Mouse (Mus musculus): ENCODE results near the gene Gys2. TPM values are rescaled to one million over a fixed set of nuclear protein-coding genes. Genes with fewer than 3 reads are reported as not detected.

Gys2 gene
- polyA plus RNA-seq, 1 experiment, result not detected

GRCm38 (mm10) chr6:142411140-142411539, 61.8 kb downstream of the Gys2 start:
- Histone ChIP-seq H3K4me1 (ENCODE audit: control insufficient read depth, insufficient read depth, low read length) (peaks cover 9% of the 10 kb centered on the region), H3K4me3 (ENCODE audit: insufficient read depth, low read length) (no peak overlapping the region), H3K27ac (ENCODE audit: insufficient read depth, low read depth, low read length) (no peak overlapping the region)
- TF ChIP-seq POLR2A (IDR thresholded peaks at IDR 0.05; ENCODE audit: borderline replicate concordance, low read depth, low read length) (no peak), CTCF (IDR thresholded peaks at IDR 0.05; ENCODE audit: low read depth, low read length) (no peak)

DNA sequence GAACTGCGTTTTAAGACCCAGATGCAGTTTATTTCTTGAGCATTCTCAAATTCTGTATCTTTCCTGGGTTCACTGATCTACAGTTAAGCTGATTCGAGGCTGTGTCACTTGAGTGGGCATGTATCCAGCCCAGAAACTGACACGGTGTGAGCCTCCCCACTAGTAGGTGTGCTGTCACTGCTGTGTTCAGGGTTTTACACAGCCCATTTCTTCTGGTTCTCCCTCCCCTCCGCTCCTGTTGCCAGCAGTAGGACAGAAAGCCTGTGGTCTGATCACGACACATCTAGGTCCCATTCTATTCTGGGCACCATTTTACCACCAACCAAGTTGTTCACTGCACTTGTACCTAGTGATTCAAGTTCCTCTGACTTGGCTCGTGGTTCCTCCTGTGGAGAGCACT, 77.2 kb downstream of the Gys2 start:
- TF ChIP-seq POLR2A (IDR thresholded peaks at IDR 0.05; ENCODE audit: borderline replicate concordance, low read depth, low read length), result no peak
- Histone ChIP-seq H3K4me3 (ENCODE audit: insufficient read depth, low read length) (no peak overlapping the region), H3K4me1 (ENCODE audit: control insufficient read depth, insufficient read depth, low read length) (peaks cover 12% of the 10 kb centered on the region), H3K27ac (ENCODE audit: insufficient read depth, low read depth, low read length) (no peak overlapping the region)

DNA sequence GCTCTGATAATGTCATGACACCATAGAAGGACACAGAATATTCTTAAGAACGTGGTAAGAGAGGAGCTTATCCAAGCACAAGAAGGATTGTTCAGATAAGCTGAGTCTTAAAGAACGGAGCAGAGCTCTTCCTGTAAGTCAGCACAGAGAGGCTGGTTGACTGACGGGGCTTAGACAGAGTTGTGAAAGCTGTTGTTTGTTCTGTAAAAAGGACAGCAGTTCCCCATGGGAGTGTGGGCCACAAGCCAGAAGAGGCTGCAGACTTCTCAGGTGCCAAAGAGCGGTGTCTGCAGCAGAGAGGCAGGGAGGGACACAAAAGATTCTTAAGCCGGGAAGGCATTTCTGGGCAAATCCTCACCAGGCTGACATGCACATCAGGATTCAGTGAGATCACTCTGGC, 78.2 kb downstream of the Gys2 start:
- H3K4me3 ChIP-seq (ENCODE audit: insufficient read depth, low read length), result no peak overlapping the region
- H3K27ac ChIP-seq (ENCODE audit: insufficient read depth, low read depth, low read length), result no peak overlapping the region
- TF ChIP-seq POLR2A (IDR thresholded peaks at IDR 0.05; ENCODE audit: borderline replicate concordance, low read depth, low read length) (no peak), CTCF (IDR thresholded peaks at IDR 0.05; ENCODE audit: low read depth, low read length) (no peak)
- peaks cover 21% of the 10 kb centered on the region for H3K4me1 ChIP-seq (ENCODE audit: control insufficient read depth, insufficient read depth, low read length)

DNA sequence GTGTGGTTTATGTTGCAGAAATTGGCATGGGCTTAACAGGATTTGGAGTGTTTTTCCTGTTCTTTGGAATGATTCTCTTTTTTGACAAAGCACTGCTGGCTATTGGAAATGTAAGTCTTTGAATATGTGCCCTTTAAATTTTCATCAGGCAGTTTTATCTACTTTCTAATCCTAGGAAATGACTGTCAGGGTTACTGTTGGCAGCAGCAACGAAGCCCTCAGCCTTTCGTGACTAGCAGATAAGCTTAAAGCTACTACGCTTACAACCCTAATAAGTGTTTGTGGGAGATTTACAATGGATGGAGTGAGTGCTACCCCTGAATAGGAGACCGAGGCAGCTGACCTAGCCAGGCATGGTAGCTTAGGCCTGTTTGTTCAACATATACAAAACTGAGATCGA, 80.6 kb downstream of the Gys2 start:
- TF ChIP-seq POLR2A (IDR thresholded peaks at IDR 0.05; ENCODE audit: borderline replicate concordance, low read depth, low read length), result no peak
- TF ChIP-seq CTCF (IDR thresholded peaks at IDR 0.05; ENCODE audit: low read depth, low read length), result no peak

DNA sequence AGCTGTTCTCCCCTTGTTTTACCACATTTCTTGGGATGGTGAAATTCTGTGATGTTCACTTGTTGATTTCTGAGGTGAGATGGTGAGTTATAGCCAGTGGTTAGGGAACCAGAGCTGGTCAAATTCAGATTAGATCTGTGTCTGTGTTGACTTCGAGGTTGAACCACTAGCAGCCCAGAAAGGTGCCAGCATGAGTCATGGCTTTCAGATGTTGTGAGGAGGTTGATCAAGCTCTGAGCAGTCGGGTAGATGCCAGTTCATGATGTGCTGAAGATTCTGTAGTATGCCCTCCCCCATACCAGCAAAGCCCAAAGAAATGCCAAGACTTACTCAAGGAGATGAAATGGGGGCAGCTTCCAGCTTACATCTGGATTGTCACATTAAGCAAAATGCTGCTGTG, 83.8 kb downstream of the Gys2 start:
- Histone ChIP-seq H3K27ac (ENCODE audit: insufficient read depth, low read depth, low read length) (no peak overlapping the region), H3K4me1 (ENCODE audit: control insufficient read depth, insufficient read depth, low read length) (peaks cover 32% of the 10 kb centered on the region), H3K4me3 (ENCODE audit: insufficient read depth, low read length) (no peak overlapping the region)
- TF ChIP-seq CTCF (IDR thresholded peaks at IDR 0.05; ENCODE audit: low read depth, low read length), result no peak

More for the DNA sequence above, 80.6 kb downstream of the Gys2 start:
- Histone ChIP-seq H3K4me3 (ENCODE audit: insufficient read depth, low read length) (no peak overlapping the region), H3K27ac (ENCODE audit: insufficient read depth, low read depth, low read length) (no peak overlapping the region), H3K4me1 (ENCODE audit: control insufficient read depth, insufficient read depth, low read length) (peaks cover 35% of the 10 kb centered on the region)

DNA sequence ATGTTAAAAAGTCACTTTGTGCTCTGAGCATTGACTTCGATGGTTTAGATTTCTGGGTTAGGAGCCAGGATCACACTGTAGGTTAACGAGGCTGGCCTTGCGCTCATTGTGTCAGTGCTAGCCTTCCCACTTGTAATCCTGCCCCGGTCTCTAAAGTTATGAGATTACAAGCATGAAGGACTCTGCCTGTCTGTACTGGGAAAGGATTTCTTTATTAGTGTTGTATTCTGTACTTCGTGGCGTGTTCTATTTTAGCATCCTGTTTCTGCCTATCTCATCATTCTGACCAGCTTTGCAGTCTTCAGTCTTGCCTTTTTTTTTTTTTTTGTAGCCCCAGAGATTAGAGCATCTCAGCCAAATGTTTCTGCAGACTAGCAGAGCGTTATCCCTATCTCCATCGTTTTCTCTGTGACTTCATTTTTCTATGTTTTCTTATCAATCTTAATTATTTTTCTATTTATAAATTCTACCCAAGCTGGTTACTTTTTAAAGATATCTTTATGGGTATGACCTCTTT, 85.1 kb downstream of the Gys2 start:
- Histone ChIP-seq H3K4me3 (ENCODE audit: insufficient read depth, low read length) (peak overlapping the region; percentile 80), H3K4me1 (ENCODE audit: control insufficient read depth, insufficient read depth, low read length) (peaks cover 32% of the 10 kb centered on the region), H3K27ac (ENCODE audit: insufficient read depth, low read depth, low read length) (no peak overlapping the region)
- no peak for TF ChIP-seq CTCF (IDR thresholded peaks at IDR 0.05; ENCODE audit: low read depth, low read length)
- TF ChIP-seq POLR2A (IDR thresholded peaks at IDR 0.05; ENCODE audit: borderline replicate concordance, low read depth, low read length), result no peak

DNA sequence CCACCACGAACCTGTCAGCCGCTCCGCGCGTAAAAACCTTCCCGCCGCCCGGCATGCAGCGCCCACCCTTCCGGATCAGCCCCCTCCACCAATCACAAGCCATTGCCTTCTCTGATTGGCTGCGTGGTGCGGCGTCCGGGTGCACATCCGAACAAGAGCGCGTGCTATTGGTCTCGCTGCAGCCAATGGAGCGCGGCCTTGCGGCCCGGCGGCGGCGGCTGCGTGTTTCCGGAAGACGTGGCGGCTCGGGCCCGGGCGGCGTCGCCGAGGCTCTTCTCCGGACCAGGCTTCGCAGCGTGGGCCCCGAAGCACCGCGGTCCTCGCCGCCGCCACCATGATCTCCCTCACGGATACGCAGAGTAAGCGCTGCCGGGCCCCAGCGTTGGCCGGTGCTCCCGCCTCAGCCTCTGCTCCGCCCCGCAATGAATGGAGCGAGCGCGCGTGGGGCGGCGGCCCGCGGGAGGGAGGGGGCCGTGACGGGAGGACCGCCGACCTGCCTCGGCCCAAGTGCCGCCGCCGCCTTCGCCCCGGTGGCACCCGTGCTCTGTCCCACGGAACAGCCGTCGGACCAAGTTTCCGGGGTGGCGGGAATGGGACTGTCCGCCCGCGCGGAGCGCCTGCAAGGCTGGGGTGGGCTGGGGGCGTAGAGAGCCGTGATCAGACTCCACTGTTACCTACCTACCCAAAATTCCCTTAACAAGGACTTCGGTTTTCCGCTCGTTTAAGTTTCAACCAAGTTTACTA, 85.7 kb downstream of the Gys2 start, which contains the start of the genes Recql and Golt1b:
Gene Recql, minus strand, starts transcription at position 77 of the 744 bp plus-strand sequence.
Gene Golt1b, plus strand, starts transcription at position 211 of the 744 bp plus-strand sequence.
- H3K4me3 ChIP-seq (ENCODE audit: insufficient read depth, low read length), result peak within 1 kb of the TSS; percentile 98
- peaks cover 32% of the 10 kb centered on the region for H3K4me1 ChIP-seq (ENCODE audit: control insufficient read depth, insufficient read depth, low read length)
- H3K27ac ChIP-seq (ENCODE audit: insufficient read depth, low read depth, low read length), result no peak within 1 kb of the TSS
- TF ChIP-seq POLR2A (IDR thresholded peaks at IDR 0.05; ENCODE audit: borderline replicate concordance, low read depth, low read length), result no peak
- TF ChIP-seq CTCF (IDR thresholded peaks at IDR 0.05; ENCODE audit: low read depth, low read length), result no peak

- H3K27ac ChIP-seq (ENCODE audit: insufficient read depth, low read depth, low read length), result no peak overlapping the region
- peaks cover 27% of the 10 kb centered on the region for H3K4me1 ChIP-seq (ENCODE audit: control insufficient read depth, insufficient read depth, low read length)
- peak overlapping the region; percentile 98 for H3K4me3 ChIP-seq (ENCODE audit: insufficient read depth, low read length)
- no peak for TF ChIP-seq CTCF (IDR thresholded peaks at IDR 0.05; ENCODE audit: low read depth, low read length)
- TF ChIP-seq POLR2A (IDR thresholded peaks at IDR 0.05; ENCODE audit: borderline replicate concordance, low read depth, low read length), result no peak
Measured at GRCm38 (mm10) chr6:142386285-142387010, 86.5 kb downstream of the Gys2 start.

DNA sequence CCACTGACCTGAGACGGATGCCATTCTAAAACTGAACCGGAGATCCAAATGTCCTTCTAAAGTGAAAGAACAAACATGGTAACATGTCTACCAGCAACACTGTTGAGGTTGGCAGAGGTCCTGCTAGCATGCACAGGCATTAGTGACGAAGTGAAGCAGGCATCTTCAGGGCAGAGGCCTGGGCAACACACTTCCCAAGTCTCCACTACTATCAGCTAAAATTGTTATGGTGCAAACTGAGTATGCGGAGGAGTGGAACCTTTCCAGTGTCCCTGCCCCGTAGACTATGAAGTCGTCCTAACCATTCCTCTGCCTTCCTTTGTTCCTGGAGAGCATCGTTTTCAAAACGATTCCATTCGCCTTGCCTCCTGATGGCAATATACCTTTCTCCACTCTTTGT, 88.4 kb downstream of the Gys2 start:
- no peak for TF ChIP-seq POLR2A (IDR thresholded peaks at IDR 0.05; ENCODE audit: borderline replicate concordance, low read depth, low read length)
- peaks cover 22% of the 10 kb centered on the region for H3K4me1 ChIP-seq (ENCODE audit: control insufficient read depth, insufficient read depth, low read length)
- H3K4me3 ChIP-seq (ENCODE audit: insufficient read depth, low read length), result no peak overlapping the region
- no peak overlapping the region for H3K27ac ChIP-seq (ENCODE audit: insufficient read depth, low read depth, low read length)

GRCm38 (mm10) chr6:142381615-142382014, 91.3 kb downstream of the Gys2 start:
- H3K27ac ChIP-seq (ENCODE audit: insufficient read depth, low read depth, low read length), result no peak overlapping the region
- H3K4me1 ChIP-seq (ENCODE audit: control insufficient read depth, insufficient read depth, low read length), result peaks cover 12% of the 10 kb centered on the region
- no peak for TF ChIP-seq POLR2A (IDR thresholded peaks at IDR 0.05; ENCODE audit: borderline replicate concordance, low read depth, low read length)
- TF ChIP-seq CTCF (IDR thresholded peaks at IDR 0.05; ENCODE audit: low read depth, low read length), result no peak
- no peak overlapping the region for H3K4me3 ChIP-seq (ENCODE audit: insufficient read depth, low read length)

Measured in bone marrow macrophage, adult 2 months (primary cell).